Mouse (Mus musculus) kidney, adult 11 months (tissue): ENCODE measurements around the gene Wdhd1.
"Not testable (repeated sequence)": the region's sequence is repeated elsewhere in the genome, so short reads cannot be mapped to it uniquely, and the experiment has no call there.

Experiments
- DNase-seq: peaks from one replicate; pipeline ENCODE4 v3.0.0; 2022

Wdhd1 gene

DNA sequence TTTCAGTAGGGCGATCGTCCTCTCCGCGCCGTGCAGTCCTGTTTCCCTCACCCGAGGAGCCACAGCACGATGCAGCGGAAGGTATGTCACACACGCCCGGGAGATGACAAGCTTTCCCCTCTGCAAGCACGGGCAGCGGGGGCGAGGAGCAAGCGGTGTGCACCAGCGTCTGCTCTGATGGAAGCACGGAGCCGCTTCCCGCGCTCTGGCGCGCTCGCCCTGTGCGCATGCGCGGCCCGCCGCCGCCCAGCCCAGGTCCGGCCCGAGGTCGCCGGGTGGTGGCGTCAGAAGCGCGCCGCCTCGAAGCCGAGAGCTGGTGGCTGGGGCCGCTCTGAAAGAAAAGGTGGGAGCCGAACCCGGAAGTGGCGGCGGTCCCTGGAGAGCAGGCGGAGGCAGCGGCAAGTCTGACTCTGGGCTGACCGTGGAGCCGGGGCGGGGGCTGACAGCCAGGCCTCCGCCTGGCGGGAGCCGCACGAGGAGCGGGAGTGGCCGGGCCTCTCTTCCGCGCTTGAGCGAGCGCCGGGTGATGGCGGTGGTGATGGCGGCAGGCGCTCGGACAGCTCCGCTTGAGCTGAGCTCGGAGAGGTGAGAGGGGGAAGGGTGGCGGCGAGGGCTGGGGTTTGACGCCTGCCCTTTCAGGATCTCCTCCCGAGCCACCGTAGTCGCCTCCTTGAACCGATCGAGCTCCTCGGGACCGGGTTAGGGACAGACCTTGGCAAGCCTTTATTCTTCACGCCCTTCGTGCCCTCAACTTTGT is at the start of gene Wdhd1, which contains the start of gene Socs4:
Gene Wdhd1, minus strand, starts transcription at position 221 of the 757 bp plus-strand sequence.
Gene Socs4, plus strand, starts transcription at position 295 of the 757 bp plus-strand sequence.
- peak; percentile 93 for DNase-seq

GRCm38 (mm10) chr14:47325965-47326761 is 49.5 kb upstream of the Wdhd1 start:
- DNase-seq = no peak

- not testable (repeated sequence) for DNase-seq
Observed at GRCm38 (mm10) chr14:47321581-47321980, 44.9 kb upstream of the Wdhd1 start.

- no peak for DNase-seq
Observed at GRCm38 (mm10) chr14:47319362-47319761, 42.7 kb upstream of the Wdhd1 start.

DNA sequence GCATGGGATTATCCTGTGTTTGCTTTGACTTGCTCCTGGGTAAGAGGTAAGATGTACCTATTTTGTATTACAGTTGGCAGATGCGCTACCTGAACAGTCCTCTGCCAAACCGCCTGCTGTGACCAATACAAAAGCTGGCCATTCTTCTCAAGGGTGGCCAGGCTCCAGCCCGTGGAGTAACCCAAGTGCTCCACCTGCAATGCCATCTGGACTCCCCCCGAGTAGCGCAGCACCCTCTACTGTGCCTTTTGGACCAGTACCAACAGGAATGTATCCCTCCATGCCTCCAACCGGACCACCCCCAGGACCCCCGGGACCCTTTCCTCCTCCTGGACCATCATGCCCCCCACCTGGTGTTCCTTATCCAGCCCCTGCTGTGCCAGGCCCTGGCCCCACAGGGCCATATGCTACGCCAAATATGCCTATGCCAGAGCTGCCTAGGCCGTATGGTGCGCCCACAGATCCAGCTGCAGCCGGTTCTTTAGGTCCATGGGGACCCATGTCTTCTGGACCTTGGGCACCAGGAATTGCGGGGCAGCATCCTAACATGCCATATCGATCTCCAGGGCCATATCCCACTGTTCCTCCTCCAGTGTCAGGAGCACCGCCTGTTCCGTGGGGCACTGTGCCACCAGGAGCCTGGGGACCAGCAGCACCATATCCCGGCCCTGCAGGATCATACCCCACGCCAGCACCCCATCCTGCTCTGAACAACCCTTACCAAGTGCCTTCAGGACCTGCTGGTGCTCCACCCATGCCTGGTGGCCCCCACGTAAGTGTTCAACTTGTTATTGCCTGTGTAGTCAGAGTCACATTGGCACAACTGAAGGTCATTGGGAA is 33.9 kb upstream of the Wdhd1 start:
- no peak for DNase-seq

DNA sequence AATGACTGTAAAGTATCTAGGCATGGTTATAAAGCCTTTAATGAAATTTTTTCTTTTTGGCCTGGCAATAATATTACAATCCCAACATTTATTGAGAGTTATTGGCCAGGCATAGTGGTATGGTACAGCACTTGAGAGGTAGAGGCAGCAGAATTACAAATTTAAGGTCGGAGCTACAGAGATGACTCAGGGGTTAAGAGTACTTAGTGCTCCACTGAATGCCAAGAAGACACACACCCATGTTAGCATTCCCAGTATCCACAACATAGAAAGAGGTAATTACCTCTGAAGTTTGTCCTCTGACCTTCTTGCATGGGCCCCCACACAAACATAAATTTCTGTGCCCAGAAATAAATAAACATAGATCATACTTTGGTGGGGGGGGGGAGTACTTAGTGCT is 32.4 kb upstream of the Wdhd1 start:
- no peak for DNase-seq

- no peak for DNase-seq
Observed at GRCm38 (mm10) chr14:47307669-47308068, 31.0 kb upstream of the Wdhd1 start.

GRCm38 (mm10) chr14:47305933-47306332 is 29.3 kb upstream of the Wdhd1 start:
- DNase-seq = no peak

DNA sequence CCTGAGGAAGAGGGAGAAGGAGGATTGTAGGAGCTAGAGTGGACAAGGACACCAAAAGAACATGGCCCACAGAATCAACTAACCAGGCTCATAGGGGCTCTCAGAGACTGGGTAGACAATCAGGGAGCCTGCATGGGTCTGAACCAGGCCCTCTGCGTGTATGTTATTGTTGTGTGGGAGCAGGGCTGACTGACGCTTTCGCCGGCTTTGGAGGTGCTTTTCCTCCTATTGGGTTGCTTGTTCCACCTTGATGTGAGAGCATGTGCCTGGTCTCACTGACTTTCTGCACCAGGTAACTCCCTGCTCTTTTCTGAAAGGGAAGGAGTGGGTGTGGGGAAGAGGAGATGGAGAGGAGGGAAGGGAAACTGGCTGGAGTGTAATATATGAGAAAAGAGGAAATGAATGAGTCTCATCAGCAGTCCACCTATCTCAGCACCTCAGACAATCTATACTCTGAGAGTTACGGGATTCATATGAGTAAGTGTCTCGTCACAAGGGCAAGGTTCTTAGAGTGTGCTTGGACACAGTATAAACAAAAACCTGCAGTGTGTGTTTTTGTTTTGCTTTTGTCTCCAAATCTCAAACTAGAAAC is 28.3 kb upstream of the Wdhd1 start:
- DNase-seq = no peak

- no peak for DNase-seq
Observed at GRCm38 (mm10) chr14:47302885-47303680, 26.4 kb upstream of the Wdhd1 start.

DNA sequence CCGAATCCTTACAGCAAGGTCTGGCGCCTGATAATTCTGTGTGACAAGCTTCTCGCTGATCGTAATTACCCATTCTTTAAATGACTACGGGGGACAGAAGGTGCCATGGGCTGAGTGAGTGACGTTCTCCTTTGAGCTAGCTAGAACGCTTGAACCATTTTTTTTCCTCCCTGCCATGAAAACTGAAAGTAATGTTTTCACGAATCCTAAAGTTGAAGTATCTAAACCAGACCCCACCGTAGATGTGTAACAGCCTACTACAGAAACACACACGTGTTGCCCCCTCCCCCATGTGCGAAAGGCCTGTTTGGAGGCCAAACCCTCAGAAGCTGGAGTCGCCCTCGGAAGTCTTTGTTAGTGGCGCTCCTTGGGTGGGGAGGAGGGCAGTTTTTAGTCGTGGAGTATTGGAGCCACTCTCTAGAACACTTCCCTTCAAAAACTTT is 22.2 kb upstream of the Wdhd1 start:
- DNase-seq = peak; percentile 15

- no peak for DNase-seq
Observed at GRCm38 (mm10) chr14:47298408-47298792, 21.7 kb upstream of the Wdhd1 start.

DNA sequence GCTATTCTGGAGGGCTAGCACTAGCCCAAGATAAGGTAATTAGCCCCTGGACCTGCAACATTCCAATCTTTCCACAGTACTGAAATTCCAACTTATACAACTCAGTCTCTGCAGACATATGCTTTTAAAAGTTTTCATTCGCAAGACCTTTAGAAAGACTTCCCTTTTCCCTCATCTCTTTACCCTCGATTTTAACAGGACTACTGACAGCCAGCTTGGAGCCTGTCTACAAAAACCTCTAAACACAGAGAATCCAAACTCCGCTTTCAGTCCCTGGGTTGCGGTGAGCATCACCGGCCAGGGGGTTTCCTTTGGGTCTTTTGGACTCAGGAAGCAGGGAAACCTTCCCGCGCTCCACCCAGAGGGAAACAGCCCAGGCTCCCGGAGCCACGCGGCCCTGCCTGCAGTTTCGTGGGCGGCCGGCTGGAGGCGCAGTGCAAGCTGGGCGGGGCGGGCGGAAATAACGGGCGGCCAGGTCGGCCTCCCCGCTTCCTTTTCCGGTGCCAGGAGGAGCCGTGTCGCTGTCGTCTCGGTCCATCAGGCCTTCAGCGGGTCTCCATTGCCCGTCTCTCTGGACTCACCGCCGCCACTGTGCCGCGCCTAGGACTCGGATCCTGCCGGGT is 21.2 kb upstream of the Wdhd1 start, which contains the start of gene Mapk1ip1l:
Gene Mapk1ip1l, plus strand, starts transcription at position 482 of the 623 bp plus-strand sequence.
- peak; percentile 83 for DNase-seq

GRCm38 (mm10) chr14:47296232-47296631 is 19.6 kb upstream of the Wdhd1 start:
- DNase-seq = peak; percentile 46

DNA sequence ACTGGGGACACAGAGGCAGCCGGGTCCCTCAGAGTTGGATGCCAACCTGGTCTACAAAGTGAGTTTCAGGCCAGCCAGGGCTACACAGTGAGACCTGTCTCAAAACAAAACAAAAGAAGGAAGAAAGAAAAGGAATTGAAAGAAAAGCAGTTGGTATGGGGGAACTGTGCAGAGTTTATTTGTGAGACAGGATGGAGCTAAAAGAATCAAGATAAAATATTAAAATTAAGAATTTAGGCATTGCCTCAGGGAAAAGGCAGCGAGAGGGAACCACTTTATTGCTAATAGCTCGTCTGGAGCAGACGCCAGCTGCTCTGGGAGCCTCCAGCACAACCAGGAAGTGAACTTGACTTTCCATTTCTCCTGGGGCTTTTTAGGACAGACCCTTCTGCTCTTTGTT is 17.5 kb upstream of the Wdhd1 start:
- DNase-seq = no peak

DNA sequence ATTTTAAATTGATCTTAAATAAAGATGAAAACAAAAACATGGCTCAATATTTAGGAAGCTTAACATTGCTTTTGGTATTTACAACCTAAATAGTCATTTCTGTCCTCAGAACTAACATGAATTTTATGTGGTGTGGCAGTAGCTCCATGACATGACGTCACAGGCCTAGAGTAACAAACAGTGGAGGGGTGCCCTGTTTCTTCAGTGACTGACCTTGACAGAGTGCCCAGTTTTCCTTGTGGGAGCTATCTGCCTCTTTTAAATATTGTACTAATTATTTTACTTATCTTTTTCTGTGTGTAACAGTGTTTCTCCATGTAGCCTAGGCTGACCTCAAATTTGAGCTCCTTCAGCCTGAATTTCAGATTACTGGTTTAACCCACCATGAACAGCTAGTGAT is 15.1 kb upstream of the Wdhd1 start:
- no peak for DNase-seq

DNA sequence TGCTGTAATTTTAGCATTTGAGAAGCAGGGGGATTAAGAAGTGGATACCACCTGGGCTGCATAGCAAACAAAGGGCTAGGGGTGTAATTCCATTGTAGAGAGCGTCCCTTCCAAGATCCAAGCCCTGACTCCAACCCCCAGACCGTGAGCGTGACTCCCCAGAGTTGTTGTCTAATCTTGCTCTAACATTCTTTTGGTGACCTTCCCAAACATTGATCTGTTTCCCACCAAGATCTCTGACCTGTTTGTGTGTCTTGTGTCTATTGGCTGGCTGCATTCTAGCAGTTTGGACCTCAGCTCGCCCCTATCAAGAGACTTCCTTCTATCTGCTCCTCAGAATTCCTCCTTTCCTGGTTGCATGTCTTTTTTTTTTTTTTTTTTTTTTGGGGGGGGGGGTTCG is 10.4 kb upstream of the Wdhd1 start:
- no peak for DNase-seq

GRCm38 (mm10) chr14:47286215-47286614 is 9.6 kb upstream of the Wdhd1 start:
- DNase-seq = no peak

DNA sequence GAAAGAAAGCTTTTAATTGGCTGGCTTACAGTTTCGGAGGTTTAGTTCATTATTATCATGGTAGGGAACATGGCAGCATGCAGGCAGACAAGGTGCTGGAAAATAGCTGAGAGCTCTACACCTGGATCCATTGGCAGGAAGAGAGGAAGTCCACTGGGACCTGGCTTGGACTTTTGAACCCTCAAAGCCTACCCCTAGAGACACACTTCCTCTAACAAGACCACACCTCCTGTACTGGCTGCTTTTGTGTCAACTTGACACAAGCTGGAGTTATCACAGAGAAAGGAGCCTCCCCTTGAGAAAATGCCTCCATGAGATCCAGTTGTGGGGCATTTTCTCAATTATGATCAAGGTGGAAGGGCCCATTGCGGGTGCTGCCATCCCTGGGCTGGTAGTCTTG is 8.6 kb upstream of the Wdhd1 start:
- no peak for DNase-seq

DNA sequence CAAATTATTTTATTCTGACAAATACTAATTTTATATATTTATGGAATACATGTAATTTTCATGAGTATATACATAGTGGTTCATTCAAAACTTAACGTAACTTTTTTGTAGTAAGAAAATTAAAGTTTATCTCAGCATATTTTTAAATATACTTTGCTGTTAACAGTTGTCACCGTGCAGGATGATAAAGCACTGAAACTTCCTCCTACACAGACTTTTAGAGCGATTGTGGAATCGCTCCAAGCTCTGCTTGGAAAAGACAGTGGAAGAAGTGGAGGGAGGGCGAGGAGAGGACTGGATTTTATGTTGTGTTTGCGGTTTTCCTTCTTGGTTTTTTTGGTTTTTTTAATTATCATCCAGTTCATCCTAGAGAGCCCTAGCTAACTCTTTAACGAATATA is 6.9 kb upstream of the Wdhd1 start:
- no peak for DNase-seq

GRCm38 (mm10) chr14:47281535-47281934 is 4.9 kb upstream of the Wdhd1 start:
- DNase-seq = no peak
